Mouse (Mus musculus) testis, postnatal 14 days (tissue): ENCODE data around the gene Il5ra.
A peak's percentile ranks its signal among the peaks of the same experiment; 100 is the strongest.

Source experiments
- DNase-seq: peaks from one replicate; pipeline ENCODE4 v3.0.0; 2021; ENCODE audit warnings: low spot score

The Il5ra gene

GRCm38 (mm10) chr6:106748887-106749388 is at the start of gene Il5ra:
Gene Il5ra, minus strand, starts transcription at chr6:106749037.
- no peak for DNase-seq

DNA sequence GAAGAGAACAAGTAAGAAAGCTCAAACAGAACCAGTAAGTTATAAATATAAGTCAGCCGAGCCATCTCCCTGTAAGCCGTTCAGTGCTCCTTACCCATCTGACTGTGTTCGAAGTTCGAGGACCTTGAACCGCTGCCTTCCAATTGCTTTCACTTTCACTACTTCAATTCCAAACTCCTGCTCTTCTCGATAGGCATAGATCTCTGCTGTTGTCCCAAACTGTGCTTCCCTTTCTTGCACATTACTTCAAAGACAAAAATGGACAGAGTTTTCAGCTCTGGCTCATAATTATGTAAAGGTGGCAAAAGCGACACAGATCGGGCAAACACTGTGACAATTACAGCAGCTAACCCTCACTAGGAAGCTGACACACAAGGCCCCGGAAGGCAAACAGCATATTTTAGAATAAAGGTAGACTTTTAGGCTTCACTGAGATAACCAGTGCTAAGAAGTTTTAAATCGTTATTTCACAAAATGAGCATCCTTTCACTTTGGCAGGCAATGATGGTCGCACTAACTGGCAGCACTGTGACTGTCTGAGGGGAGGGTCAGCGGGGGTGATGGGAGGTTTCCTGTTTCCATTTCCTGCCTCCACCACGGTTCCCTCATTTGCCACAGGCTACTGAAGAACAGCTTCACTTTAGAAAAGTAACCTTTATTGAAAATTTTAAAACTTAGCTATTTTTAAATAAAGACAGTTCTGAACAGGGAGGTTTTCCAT is 45.4 kb upstream of the Il5ra start:
- no peak for DNase-seq

- DNase-seq = no peak
Observed at GRCm38 (mm10) chr6:106793621-106794020, 44.8 kb upstream of the Il5ra start.

- DNase-seq = no peak
Observed at GRCm38 (mm10) chr6:106793088-106793487, 44.3 kb upstream of the Il5ra start.

- no peak for DNase-seq
Observed at GRCm38 (mm10) chr6:106792486-106792885, 43.6 kb upstream of the Il5ra start.

DNA sequence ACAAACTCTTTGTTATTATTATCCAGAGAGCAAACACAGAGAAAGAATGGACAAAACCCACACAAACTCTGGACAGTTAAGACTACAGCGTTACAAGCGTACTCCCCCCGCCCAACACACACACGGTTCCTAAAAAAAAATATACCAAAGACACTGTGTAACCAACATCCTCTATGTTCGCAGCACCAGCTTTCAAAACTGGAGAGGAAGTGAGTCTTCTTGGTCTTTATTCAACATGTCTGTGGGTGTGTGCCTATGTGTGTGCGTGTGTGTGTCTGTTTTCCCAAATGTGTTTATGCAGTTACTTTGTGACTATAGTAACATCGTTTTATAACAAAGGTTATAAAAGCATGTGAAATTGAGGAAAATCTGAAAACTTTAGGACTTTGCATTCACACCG is 42.6 kb upstream of the Il5ra start:
- no peak for DNase-seq

- DNase-seq = no peak
Observed at GRCm38 (mm10) chr6:106787138-106787537, 38.3 kb upstream of the Il5ra start.

- no peak for DNase-seq
Observed at GRCm38 (mm10) chr6:106770046-106770445, 21.2 kb upstream of the Il5ra start.

DNA sequence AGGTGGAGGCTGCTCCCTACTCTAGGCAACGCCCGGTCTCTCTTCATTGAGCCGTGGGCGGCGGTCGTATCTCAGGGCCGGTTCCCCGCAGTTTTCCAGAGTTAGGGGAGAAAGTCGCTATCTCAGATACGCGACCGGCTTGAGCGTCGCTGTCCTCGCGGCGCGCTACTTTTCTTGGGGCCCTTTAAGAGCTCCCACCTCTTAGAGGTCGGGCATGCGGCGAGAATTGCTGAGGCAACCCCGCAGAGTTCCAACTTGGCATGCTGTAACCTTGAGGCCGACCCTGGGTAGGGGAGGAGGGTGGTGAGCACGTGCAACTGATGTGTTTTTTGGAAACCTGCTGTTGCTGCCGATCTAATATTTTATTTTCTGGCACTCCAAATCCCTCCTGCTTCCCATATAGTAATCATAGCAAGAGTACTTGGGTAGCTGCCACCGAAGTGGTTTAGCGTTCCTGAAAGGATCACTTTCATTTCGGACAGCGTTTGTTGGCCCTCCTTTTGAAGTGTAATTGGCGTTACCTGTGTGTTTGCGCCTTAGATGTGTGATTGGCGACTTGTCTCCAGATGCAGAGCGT is 20.5 kb upstream of the Il5ra start:
- no peak for DNase-seq

GRCm38 (mm10) chr6:106768640-106769289 is 19.9 kb upstream of the Il5ra start, which contains the start of gene Trnt1:
Gene Trnt1, plus strand, starts transcription at chr6:106769120.
- peak; percentile 98 for DNase-seq

DNA sequence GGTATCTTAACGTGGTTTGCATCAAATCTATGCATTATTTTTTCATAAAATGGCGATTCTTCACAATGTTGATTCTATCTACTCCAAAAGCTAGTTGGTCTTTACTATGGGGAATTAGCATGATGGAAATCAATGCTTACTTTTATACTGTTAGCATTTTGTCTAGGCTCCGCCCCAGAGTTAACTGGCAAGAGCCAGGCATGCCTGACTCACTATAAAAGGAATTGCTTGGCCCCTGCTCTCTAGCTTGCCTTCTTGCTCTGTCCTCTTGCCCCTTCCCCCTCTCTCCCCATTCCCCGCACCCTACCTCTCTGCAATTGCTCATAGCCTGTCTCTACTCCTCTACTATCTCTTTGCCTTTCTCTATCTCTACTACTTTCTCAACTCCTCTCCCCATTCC is 17.9 kb upstream of the Il5ra start:
- DNase-seq = no peak

DNA sequence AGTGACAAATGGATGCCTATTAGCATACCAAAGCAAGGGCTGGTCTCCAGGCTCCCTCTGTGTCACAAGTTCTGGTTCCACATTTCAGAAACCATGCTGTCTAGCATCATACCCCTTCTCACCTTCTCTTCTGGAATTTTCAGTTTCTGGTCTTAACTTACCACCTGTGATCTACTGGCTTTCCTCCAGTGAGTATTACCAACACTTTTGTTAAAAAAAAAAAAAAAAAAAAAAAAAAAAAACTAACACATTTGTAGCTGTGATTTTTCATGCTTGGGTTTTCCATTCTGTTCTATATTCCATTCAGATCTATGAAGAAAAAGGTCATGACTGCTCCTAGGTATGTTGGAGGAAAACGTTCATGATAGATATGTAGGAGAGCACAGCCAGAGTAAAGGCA is 17.1 kb upstream of the Il5ra start:
- no peak for DNase-seq

DNA sequence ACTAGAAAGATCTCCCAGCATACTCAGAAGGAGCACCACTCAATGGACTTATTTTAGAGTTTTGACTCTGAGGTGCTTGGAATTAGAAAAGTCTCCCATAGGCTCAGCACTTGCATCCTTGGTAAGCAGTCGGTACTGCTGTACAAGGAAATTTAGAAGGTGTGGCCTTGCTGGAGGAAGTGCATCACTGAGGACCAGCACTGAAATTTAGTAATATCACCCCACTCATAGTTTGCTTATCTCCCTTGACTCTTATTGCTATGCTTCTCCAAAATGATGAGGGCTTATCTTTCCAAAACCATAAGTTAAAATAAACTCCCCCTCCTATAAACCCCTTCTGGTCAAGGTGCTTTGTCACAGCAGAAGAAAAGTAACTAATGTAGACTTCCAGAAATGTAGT is 12.6 kb upstream of the Il5ra start:
- no peak for DNase-seq

GRCm38 (mm10) chr6:106760473-106761218 is 11.8 kb upstream of the Il5ra start:
- DNase-seq = no peak

GRCm38 (mm10) chr6:106758299-106758698 is 9.5 kb upstream of the Il5ra start:
- no peak for DNase-seq

- no peak for DNase-seq
Observed at GRCm38 (mm10) chr6:106750291-106750690, 1.5 kb upstream of the Il5ra start.

DNA sequence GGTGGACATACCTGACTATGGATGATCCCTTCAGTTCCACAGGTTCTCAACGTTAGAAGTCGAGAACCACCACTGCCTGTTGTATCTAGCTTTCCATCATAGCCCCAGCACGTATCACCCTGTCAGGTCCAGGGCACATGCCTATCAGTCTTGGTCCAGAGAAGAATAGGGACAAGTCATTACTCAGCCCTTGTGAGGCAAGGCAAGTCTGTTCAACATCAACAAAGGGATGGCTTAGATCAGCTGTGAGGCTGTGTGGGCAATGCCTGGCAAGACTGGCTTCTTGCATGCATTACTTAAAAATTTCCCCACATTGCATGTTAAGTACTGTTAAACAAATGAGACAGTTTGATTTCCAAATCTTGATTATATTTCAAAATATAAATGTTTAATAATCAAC is 1.0 kb downstream of the Il5ra start:
- DNase-seq = no peak

GRCm38 (mm10) chr6:106747251-106747650 is 1.6 kb downstream of the Il5ra start:
- no peak for DNase-seq

DNA sequence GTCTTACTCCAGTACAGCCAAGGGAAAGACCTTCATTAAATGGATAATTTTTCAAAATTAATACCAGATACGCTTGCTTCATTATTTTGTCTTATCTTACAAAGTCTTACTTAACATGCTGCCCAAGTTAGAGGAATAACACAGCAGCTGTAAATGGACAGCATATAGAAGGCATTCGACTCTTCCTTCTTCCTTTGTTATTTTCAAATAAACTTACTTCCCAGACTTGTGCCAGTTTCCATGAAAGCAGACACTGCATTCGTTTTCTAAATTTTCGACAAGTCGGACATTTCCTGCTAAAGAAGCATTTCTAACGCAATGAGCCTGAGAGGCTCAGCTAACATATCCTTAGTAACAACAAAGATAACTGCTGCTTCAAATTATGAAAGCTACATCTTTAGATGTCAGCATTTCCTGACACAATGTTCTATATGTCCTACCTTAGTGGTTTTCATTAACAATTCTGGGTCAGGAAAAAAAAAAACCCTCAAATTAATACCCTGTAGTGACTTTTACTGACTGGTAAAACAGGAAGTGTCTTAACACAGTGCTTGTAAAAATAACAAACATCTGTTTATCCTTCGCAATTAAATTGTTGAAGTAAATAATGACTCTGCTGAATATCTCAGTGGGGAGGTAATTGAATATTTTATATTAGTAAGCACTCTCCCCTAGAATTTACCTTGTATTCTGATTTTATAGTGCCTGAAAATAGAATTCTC is 3.0 kb downstream of the Il5ra start:
- DNase-seq = no peak

DNA sequence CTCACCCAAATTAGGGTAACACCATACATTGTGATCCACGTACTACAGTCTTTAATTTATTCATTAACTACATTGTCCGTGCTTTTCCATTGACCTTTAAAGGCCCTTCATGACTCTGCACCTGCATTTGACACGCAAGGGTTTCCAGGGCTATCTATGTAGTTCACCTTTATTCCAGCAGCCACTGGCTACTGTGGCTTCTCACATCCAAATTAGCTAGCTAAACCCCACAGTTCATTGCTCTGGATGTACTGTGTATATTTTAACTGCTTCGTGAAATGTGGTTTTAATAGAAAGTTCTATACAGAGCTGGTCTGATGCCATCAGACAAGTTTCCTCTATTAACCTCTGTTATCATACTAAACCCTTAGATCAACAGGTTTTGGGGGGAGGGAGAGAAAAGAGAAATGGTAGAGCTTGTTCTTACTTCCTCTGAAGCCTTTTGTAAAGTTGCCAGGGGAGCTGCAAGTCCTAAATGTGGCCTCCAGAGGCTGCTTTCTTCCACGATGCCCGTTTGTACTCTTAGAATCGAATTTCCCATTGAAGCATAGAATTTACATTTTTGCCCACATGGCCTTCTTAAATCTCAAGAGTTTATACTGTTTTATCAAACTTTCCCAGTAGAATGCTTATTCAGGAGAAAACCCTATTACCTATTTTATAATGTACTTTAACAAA is 5.1 kb downstream of the Il5ra start:
- DNase-seq = no peak

- no peak for DNase-seq
Observed at GRCm38 (mm10) chr6:106740244-106740825, 8.5 kb downstream of the Il5ra start.
